Mouse (Mus musculus) E14TG2a.4 (cell line): ENCODE measurements around the gene Spop.

Source experiments
- CTCF ChIP-seq: conservative IDR thresholded peaks from 2 replicates; pipeline ENCODE4 v1.5.1; 2014; ENCODE audit warnings: low read length
- NANOG ChIP-seq: IDR thresholded peaks from 2 replicates; pipeline ENCODE4 v1.6.1; 2014; ENCODE audit warnings: borderline replicate concordance, low read length, mixed read lengths
- POU5F1 ChIP-seq: IDR thresholded peaks from 2 replicates; pipeline ENCODE4 v1.6.1; 2014; ENCODE audit warnings: low read length, borderline replicate concordance

DNA sequence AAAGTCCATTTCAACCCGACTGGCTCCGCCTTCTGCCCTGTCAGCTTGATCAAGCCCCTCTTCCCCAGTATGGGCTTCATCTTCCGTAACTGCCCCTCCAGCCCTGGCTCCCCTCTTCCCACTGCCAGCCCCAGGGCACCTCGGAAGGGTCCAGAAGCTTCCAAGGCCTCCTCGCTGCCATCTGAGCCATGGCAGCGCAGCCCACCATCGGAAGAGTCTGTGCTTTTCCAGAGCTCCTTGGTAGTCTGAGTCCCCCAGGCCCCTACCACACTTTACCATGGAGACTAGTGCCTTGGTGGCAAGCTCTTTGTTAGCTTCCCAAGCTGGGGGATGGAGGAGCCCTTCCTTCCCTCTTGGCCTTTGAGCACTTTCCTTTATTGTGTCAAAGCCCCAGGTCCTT, 33.2 kb upstream of the Spop start:
- TF ChIP-seq CTCF (no peak), NANOG (no peak), POU5F1 (no peak)
